Mouse (Mus musculus) erythroblast, adult 5-6 weeks (primary cell): ENCODE measurements around the gene Vmn1r6. TPM values are rescaled to one million over a fixed set of nuclear protein-coding genes. Genes with fewer than 3 reads are reported as not detected.
"Not testable (repeated sequence)": the region's sequence is repeated elsewhere in the genome, so short reads cannot be mapped to it uniquely, and the experiment has no call there.

Source experiments
- ATAC-seq: replicated peaks from 2 replicates; pipeline ENCODE4 v1.8.0; 2016; ENCODE audit warnings: moderate number of reproducible peaks, mild to moderate bottlenecking, moderate TSS enrichment, inconsistent platforms; ENCODE audit not compliant: poor library complexity, low FRiP score, severe bottlenecking
- total RNA-seq, 2 experiments: library from RNA; stranded (forward) in 1 of 2; stranded (reverse) in 1 of 2; fragments of 150-400 nt in 1 of 2; fragments of 200-764, 138-1000 nt in 1 of 2; gene quantifications; 2 replicates each; pipeline versions ENCODE4 v1.2.3 to v1.2.4; 2015 to 2017; ENCODE audit warnings: low replicate concordance in 2 of 2

The Vmn1r6 gene
- total RNA-seq (2015; ENCODE audit: low replicate concordance) (not detected in 2 replicates), total RNA-seq (2017; ENCODE audit: low replicate concordance) (0.09 and 0.28 TPM in 2 replicates)

- ATAC-seq, result no peak
These were observed at the start of gene Vmn1r6 for GRCm38 (mm10) chr6:56996943-56997342. Vmn1r6 (plus strand) TSS chr6:56997243.

- ATAC-seq, result no peak
These were observed 40.6 kb upstream of the Vmn1r6 start for GRCm38 (mm10) chr6:56956436-56956835.

DNA sequence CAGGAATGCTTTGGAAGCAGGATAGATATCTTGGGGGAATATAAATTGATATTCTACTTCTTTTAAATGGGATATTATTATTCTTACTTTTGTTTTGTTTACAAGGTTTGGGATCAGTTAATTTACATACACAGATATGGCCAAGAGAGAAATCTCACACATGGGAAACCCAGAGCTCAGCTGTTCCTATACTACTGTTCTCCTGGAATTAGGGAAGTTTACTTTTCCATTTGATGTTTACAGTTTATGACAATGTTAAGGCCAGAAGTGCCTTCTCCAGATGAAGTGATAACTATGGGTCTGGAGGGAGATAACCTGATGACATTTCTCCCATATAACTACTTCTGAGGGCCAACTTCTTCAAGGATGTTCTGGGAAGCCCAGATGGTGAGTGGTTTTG lies 27.1 kb upstream of the Vmn1r6 start, which contains the start of gene Vmn1r5:
Vmn1r5 (plus strand) TSS at position 301 of the 400 bp plus-strand sequence.
- no peak for ATAC-seq

DNA sequence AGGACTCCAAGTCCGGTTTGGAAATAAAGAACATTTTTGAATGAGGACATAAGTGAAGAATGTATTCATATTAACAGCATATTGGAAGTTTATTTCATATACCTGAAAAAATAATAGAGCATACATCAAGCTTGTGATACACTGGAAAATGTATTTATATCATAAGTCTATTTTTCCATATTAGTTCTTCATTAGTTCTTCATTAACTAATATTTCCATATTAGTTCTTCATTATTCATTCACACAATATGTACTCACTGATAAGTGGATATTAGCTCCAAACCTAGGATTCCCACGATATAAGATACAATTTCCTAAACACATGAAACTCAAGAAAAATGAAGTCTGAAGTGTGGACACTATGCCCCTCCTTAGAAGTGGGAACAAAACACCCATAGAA lies 28.2 kb downstream of the Vmn1r6 start, which contains the start of gene Vmn1r7:
Vmn1r7 (minus strand) TSS at position 101 of the 400 bp plus-strand sequence.
- not testable (repeated sequence) for ATAC-seq

DNA sequence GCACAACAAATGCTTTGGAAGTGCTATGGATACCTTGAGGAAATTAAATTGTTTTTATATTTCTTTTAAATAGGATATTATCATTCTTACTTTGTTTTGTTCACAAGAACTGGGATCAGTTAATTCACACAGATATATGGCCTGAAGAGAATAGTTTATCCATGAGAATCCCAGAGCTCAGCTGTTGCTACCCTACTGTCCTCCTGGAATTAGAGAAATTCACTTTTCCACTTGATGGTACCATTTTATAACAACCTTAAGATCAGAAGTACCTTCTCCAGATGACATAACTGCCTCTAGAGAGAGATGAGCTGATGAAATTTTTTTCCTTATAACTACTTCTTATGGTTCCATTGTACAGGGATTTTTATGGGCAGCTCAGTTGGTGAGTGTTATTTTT lies 34.9 kb downstream of the Vmn1r6 start, which contains the start of gene Vmn1r8:
Vmn1r8 (plus strand) TSS at position 301 of the 400 bp plus-strand sequence.
- no peak for ATAC-seq

GRCm38 (mm10) chr6:57034674-57035073 lies 37.6 kb downstream of the Vmn1r6 start:
- no peak for ATAC-seq

Other genes with a start within 250 kb of the Vmn1r6 start
- gene Kbtbd2, start 199.4 kb upstream of the Vmn1r6 start, total RNA-seq (2015; ENCODE audit: low replicate concordance), result 42.7 and 44.9 TPM in 2 replicates
- gene Kbtbd2, start 199.4 kb upstream of the Vmn1r6 start, total RNA-seq (2017; ENCODE audit: low replicate concordance), result 172 and 196 TPM in 2 replicates
- 1.3 TPM in 1 of 2 replicates, not detected in the other for gene Fkbp9, start 165.2 kb upstream of the Vmn1r6 start, total RNA-seq (2015; ENCODE audit: low replicate concordance)
- gene Fkbp9, start 165.2 kb upstream of the Vmn1r6 start, total RNA-seq (2017; ENCODE audit: low replicate concordance), result 1.3 and 2.5 TPM in 2 replicates
- gene Nt5c3, start 73.3 kb upstream of the Vmn1r6 start, total RNA-seq (2015; ENCODE audit: low replicate concordance), result 1,582 and 1,701 TPM in 2 replicates
- gene Nt5c3, start 73.3 kb upstream of the Vmn1r6 start, total RNA-seq (2017; ENCODE audit: low replicate concordance), result 1,564 and 2,163 TPM in 2 replicates
- gene Vmn1r4, start 73.2 kb upstream of the Vmn1r6 start, total RNA-seq (2015; ENCODE audit: low replicate concordance), result 1.5 TPM in 1 of 2 replicates, not detected in the other
- gene Vmn1r4, start 73.2 kb upstream of the Vmn1r6 start, total RNA-seq (2017; ENCODE audit: low replicate concordance), result 0.56 and 1.7 TPM in 2 replicates
- gene Vmn1r5, start 27.0 kb upstream of the Vmn1r6 start, total RNA-seq (2015; ENCODE audit: low replicate concordance), result 0.77 TPM in 1 of 2 replicates, not detected in the other
- not detected in 2 replicates for gene Vmn1r5, start 27.0 kb upstream of the Vmn1r6 start, total RNA-seq (2017; ENCODE audit: low replicate concordance)
- not detected in 2 replicates for gene Vmn1r7, start 28.1 kb downstream of the Vmn1r6 start, total RNA-seq (2015; ENCODE audit: low replicate concordance)
- gene Vmn1r7, start 28.1 kb downstream of the Vmn1r6 start, total RNA-seq (2017; ENCODE audit: low replicate concordance), result not detected in 2 replicates
- not detected in 2 replicates for gene Vmn1r8, start 35.0 kb downstream of the Vmn1r6 start, total RNA-seq (2015; ENCODE audit: low replicate concordance)
- gene Vmn1r8, start 35.0 kb downstream of the Vmn1r6 start, total RNA-seq (2017; ENCODE audit: low replicate concordance), result not detected in 2 replicates
- not detected in 2 replicates for gene Vmn1r9, start 69.5 kb downstream of the Vmn1r6 start, total RNA-seq (2015; ENCODE audit: low replicate concordance)
- gene Vmn1r9, start 69.5 kb downstream of the Vmn1r6 start, total RNA-seq (2017; ENCODE audit: low replicate concordance), result 0.14 TPM in 1 of 2 replicates, not detected in the other
- not detected in 2 replicates for gene Vmn1r10, start 112.2 kb downstream of the Vmn1r6 start, total RNA-seq (2015; ENCODE audit: low replicate concordance)
- gene Vmn1r10, start 112.2 kb downstream of the Vmn1r6 start, total RNA-seq (2017; ENCODE audit: low replicate concordance), result not detected in 2 replicates
- gene Vmn1r11, start 136.2 kb downstream of the Vmn1r6 start, total RNA-seq (2015; ENCODE audit: low replicate concordance), result not detected in 2 replicates
- gene Vmn1r11, start 136.2 kb downstream of the Vmn1r6 start, total RNA-seq (2017; ENCODE audit: low replicate concordance), result not detected in 2 replicates
- gene Vmn1r12, start 159.7 kb downstream of the Vmn1r6 start, total RNA-seq (2015; ENCODE audit: low replicate concordance), result not detected in 2 replicates
- gene Vmn1r12, start 159.7 kb downstream of the Vmn1r6 start, total RNA-seq (2017; ENCODE audit: low replicate concordance), result not detected in 2 replicates
- gene Vmn1r13, start 206.0 kb downstream of the Vmn1r6 start, total RNA-seq (2015; ENCODE audit: low replicate concordance), result not detected in 2 replicates
- 0.17 TPM in 1 of 2 replicates, not detected in the other for gene Vmn1r13, start 206.0 kb downstream of the Vmn1r6 start, total RNA-seq (2017; ENCODE audit: low replicate concordance)
- gene Vmn1r14, start 234.4 kb downstream of the Vmn1r6 start, total RNA-seq (2015; ENCODE audit: low replicate concordance), result not detected in 2 replicates
- gene Vmn1r14, start 234.4 kb downstream of the Vmn1r6 start, total RNA-seq (2017; ENCODE audit: low replicate concordance), result not detected in 2 replicates